Mouse (Mus musculus) G1E (cell line): ENCODE results near the gene Enam.

Experiments
- CTCF ChIP-seq: IDR thresholded peaks from 2 replicates; pipeline ENCODE4 v1.5.1; 2012; ENCODE audit warnings: low read depth, low read length, inconsistent platforms, mixed read lengths
- GATA1 ChIP-seq: IDR thresholded peaks from 2 replicates; pipeline ENCODE4 v1.6.1; 2012; ENCODE audit warnings: borderline replicate concordance, low read length, inconsistent platforms, mixed read lengths

DNA sequence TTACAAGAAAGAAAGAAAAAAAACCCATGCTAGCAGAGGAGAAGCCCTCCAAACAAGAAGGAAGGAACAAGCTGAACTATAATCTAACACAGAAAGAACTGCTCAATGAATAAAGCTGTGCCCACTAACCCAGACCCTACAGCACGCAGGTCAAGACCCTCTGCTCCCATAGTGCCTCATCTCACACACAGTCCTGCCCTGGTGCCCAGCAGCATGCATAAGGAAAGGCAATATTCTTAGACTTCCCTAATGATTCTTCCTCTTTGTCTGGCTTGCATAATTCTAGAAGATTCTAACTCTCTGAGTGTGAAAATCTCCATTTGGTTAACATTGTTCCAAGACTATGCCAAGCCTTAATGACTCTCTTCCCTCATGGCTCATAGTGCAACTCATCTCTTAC lies 21.2 kb downstream of the Enam start:
- TF ChIP-seq CTCF (no peak), GATA1 (no peak)
